Mouse (Mus musculus): ENCODE measurements around the gene Gtpbp8. TPM values are rescaled to one million over a fixed set of nuclear protein-coding genes. Genes with fewer than 3 reads are reported as not detected.

Gene Gtpbp8
- polyA plus RNA-seq, 1 experiment from 2014 or later = 34.1 TPM

DNA sequence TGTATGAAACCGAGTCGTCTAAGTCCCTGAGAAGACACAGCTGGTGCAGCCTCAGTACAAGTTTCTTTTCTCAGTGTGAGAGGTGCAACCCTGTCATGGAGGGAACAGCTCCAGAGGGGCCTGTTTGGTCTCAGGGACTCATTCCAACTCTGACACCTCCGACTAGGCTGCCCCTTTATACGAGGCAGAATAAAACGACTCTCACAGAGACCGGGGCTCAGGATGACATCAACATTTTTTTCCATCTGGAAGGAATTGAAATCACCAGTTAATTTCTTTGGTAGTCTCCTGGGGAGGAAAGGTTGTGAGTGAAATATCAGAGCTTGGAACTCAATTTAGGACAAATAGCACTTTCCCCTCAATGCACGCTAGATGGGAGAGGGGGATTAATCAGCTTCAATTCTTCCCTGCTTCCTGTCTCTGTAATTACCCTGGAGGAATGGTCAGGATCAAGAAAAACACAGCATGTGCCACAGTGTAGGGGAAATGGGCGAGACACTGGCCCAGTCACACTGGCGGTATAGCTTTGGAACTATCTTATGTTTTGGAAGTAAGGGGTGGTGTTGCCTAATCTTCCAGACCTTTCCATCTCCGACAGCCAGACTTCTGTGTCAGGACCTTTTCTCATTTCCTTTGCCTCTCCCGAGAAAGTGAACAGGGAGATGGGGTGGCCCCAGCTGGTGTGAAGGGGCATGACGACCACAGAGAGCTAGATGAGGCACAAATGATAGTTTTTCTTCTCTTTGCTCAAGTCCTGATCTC, 50.1 kb downstream of the Gtpbp8 start:
- Histone ChIP-seq H3K36me3 (ENCODE audit: poor library complexity, severe bottlenecking) (no peaks in the 10 kb centered on the region), H3K9me3 (replicated peaks) (no peaks in the 10 kb centered on the region), H3K4me2 (no peak overlapping the region), H3K4me1 (peaks cover 10% of the 10 kb centered on the region), H3K27ac (peak overlapping the region; percentile 21; the same call in 1 of the 2 replicates), H3K9ac (no peak overlapping the region), H3K27me3 (no peaks in the 10 kb centered on the region), H3K4me3 (no peak overlapping the region)
- peak; percentile 59 for ATAC-seq
- WGBS = 38% methylated on average over 12 of the region's 12 CpGs

DNA sequence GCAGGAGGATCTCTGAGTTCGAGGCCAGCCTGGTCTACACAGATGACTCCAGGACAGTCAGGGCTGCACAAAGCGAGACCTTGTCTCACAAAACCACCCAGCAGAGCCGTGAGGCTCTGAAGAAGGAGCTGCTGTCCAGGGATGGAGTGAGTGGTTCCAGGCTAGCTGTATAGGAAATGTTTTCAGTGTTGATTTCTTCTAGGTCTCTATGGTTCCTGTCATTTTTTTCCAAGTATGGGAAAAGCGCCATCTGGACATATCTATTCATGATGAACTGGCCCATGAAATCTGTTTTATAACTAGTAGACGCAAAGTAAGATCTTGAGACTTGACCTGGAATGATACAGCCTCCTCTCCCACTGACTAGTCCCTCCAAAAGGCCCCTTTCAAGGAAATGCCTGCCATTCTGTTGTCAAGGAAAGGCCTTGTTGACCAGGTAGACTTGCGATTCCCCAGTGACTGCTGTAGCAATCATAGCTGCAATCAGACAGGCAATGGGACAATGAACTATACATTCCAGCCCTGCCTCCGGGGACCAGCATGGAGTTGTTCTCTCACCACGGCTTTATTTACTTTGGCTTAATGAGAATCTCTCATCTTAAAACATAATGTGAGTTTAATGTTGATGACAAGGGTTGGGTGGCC, 50.8 kb downstream of the Gtpbp8 start:
- no peak overlapping the region for H3K4me3 ChIP-seq
- H3K4me2 ChIP-seq = no peak overlapping the region
- H3K36me3 ChIP-seq (ENCODE audit: poor library complexity, severe bottlenecking) = no peaks in the 10 kb centered on the region
- no peaks in the 10 kb centered on the region for H3K9me3 ChIP-seq (replicated peaks)
- H3K4me1 ChIP-seq = peaks cover 13% of the 10 kb centered on the region
- 82% methylated on average over 8 of the region's 8 CpGs for WGBS
- no peak overlapping the region for H3K9ac ChIP-seq
- no peaks in the 10 kb centered on the region for H3K27me3 ChIP-seq
- no peak for ATAC-seq
- H3K27ac ChIP-seq = peak overlapping the region; percentile 21; the same call in 1 of the 2 replicates

DNA sequence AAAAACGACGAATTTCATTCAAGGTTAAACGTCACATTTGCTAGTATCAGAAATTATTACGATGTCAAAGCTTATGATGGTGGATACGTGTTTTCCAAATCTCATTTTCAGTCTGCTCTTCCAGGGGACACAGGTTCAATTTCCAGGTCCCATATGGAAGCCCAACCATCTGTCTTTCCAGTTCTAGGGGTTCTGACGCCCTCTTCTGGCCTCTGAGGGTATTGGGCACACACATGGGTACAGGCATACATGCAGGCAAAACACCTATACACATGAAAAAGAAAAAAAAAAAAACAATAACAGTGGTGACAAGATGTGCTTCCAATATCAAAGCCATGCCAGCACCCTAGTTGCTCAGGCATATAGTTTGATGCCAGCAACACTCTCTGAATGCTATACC, 52.5 kb downstream of the Gtpbp8 start:
- ATAC-seq = no peak
- WGBS = 68% methylated on average over 6 of the region's 6 CpGs
- no peaks in the 10 kb centered on the region for H3K27me3 ChIP-seq
- peaks cover 24% of the 10 kb centered on the region for H3K4me1 ChIP-seq
- H3K9me3 ChIP-seq (replicated peaks) = no peaks in the 10 kb centered on the region
- no peaks in the 10 kb centered on the region for H3K36me3 ChIP-seq (ENCODE audit: poor library complexity, severe bottlenecking)
- H3K9ac ChIP-seq = no peak overlapping the region
- no peak overlapping the region for H3K4me3 ChIP-seq
- H3K4me2 ChIP-seq = no peak overlapping the region
- no peak overlapping the region for H3K27ac ChIP-seq

DNA sequence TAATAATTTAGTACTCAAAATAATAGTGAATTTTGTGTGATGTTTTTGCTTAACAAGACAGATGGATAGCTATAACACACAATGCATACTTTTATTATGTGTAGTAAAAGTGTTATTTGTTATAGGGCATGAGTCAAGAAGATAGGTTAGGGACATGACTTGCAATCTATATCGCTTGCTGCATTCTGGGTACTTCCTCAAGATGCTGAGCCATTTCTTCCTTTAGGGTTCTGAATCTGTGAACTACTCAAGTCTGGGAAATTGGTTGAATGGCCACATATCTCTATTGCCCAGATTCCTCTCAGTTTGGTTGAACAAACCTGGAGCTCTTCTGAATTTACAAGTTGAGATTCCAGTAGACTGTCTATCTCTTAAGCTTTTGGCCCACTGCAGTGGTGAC, 53.6 kb downstream of the Gtpbp8 start:
- H3K27ac ChIP-seq = no peak overlapping the region
- ATAC-seq = no peak
- no peak overlapping the region for H3K4me2 ChIP-seq
- no peak overlapping the region for H3K4me3 ChIP-seq
- peaks cover 35% of the 10 kb centered on the region for H3K4me1 ChIP-seq
- H3K27me3 ChIP-seq = no peaks in the 10 kb centered on the region
- H3K9ac ChIP-seq = no peak overlapping the region
- H3K36me3 ChIP-seq (ENCODE audit: poor library complexity, severe bottlenecking) = no peaks in the 10 kb centered on the region
- WGBS = 97% methylated on average over 1 of the region's 1 CpGs
- no peaks in the 10 kb centered on the region for H3K9me3 ChIP-seq (replicated peaks)

DNA sequence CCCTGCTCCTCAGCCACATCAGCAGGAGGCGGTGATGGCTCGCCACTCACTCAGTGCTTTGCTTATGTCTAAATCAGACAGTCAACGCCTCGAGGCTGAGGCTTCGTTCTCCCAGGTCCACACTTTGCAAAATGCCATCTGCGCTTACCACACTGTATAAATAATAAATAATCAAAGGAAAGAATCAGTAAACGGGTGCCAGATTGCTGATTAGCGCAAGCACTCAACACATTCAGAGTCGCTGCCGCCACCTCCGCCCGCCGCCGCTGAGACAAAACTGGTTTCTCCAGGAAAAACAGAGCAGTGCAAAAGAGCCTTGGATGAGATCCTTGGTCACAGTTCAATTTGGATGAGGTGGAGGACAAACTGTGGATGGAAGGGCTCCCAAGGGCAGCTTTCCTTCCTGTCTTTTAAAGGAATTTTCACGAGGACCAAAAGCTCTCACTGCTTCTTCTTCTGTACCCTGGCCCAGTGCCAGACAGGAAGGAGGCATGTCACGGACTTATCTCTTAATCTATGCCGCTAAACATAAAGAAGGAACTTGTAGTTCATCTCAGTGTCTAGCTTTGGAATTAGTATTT, 54.5 kb downstream of the Gtpbp8 start:
- ATAC-seq = peak; percentile 63
- H3K9me3 ChIP-seq (replicated peaks) = no peaks in the 10 kb centered on the region
- peaks cover 44% of the 10 kb centered on the region for H3K4me1 ChIP-seq
- H3K36me3 ChIP-seq (ENCODE audit: poor library complexity, severe bottlenecking) = no peaks in the 10 kb centered on the region
- H3K4me3 ChIP-seq = no peak overlapping the region
- whole genome bisulfite sequencing = 48% methylated on average over 17 of the region's 17 CpGs
- H3K4me2 ChIP-seq = peak overlapping the region; percentile 17; the same call in 1 of the 2 replicates
- H3K27ac ChIP-seq = peak overlapping the region; percentile 7; the same call in 1 of the 2 replicates
- no peak overlapping the region for H3K9ac ChIP-seq
- no peaks in the 10 kb centered on the region for H3K27me3 ChIP-seq

DNA sequence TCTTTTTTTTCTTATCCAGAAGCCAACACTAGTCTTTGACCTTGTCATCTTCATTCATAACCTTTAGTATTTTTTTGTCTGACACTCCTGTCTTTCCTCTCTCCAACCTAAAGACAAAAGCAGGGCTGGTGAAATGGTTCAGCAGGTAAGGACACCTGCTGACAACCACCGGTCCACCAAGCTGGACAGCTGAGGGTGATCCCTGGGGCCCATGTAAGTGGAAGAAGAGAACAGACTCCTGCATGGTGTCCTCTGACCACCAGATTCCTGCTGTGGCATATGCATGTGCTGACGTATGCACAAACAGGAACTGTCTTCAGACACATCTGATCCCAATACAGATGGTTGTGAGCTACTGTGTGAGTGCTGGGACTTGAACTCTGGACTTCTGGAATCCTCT, 55.1 kb downstream of the Gtpbp8 start:
- WGBS = 89% methylated on average over 2 of the region's 2 CpGs
- Histone ChIP-seq H3K27me3 (no peaks in the 10 kb centered on the region), H3K9me3 (replicated peaks) (no peaks in the 10 kb centered on the region), H3K9ac (no peak overlapping the region), H3K4me2 (no peak overlapping the region), H3K4me1 (peaks cover 43% of the 10 kb centered on the region), H3K36me3 (ENCODE audit: poor library complexity, severe bottlenecking) (no peaks in the 10 kb centered on the region), H3K4me3 (no peak overlapping the region), H3K27ac (peak overlapping the region; percentile 7; the same call in 1 of the 2 replicates)
- ATAC-seq = no peak

DNA sequence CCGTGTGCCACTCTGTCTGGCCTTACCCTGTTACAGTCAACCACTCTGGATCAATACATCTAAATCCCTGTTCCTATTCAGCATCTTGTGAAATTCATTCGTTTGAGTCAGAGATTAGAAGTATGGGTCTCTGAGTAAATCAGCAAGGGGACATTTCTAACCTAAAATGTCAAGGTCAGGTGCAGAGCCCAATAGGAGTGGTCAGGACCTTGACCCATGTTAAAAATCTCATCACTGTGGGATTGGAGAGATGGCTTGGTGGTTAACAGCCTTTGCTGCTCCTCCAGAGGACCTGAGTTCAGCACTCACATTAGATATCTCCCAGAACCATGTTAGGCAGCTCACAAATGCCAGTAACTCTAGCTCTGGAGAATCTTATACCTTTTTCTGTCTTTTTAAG, 55.7 kb downstream of the Gtpbp8 start:
- peaks cover 41% of the 10 kb centered on the region for H3K4me1 ChIP-seq
- ATAC-seq = no peak
- no peak overlapping the region for H3K27ac ChIP-seq
- no peak overlapping the region for H3K9ac ChIP-seq
- no peaks in the 10 kb centered on the region for H3K27me3 ChIP-seq
- no peak overlapping the region for H3K4me2 ChIP-seq
- WGBS = 83% methylated on average over 2 of the region's 2 CpGs
- no peaks in the 10 kb centered on the region for H3K9me3 ChIP-seq (replicated peaks)
- no peak overlapping the region for H3K4me3 ChIP-seq
- H3K36me3 ChIP-seq (ENCODE audit: poor library complexity, severe bottlenecking) = no peaks in the 10 kb centered on the region

DNA sequence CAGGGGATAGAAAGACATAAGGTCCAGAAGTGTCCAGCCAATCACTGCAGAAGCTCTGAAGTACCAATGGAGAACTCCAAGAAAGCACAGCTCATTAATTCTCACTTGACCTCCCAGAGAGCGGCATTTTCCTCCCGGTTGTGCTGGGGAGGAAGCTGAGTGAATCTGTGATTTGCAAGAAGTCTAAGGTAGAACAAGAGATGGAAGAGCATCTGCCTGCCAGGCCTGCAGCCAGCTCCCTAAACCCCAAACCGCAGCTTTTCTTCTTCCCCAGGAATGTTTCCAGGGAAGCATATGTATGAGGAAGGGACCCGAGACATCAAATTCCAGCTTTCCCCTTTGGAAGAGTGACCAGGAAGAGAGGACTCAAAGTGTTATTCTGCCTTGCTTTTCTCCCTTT, 57.7 kb downstream of the Gtpbp8 start:
- 1% methylated on average over 4 of the region's 4 CpGs for WGBS
- peak overlapping the region; percentile 90 for H3K27ac ChIP-seq
- no peaks in the 10 kb centered on the region for H3K27me3 ChIP-seq
- no peaks in the 10 kb centered on the region for H3K9me3 ChIP-seq (replicated peaks)
- peak overlapping the region; percentile 54 for H3K4me2 ChIP-seq
- H3K9ac ChIP-seq = peak overlapping the region; percentile 45; the same call in 1 of the 2 replicates
- ATAC-seq = no peak
- peaks cover 56% of the 10 kb centered on the region for H3K4me1 ChIP-seq
- peak overlapping the region; percentile 19; the same call in 1 of the 2 replicates for H3K4me3 ChIP-seq
- no peaks in the 10 kb centered on the region for H3K36me3 ChIP-seq (ENCODE audit: poor library complexity, severe bottlenecking)

DNA sequence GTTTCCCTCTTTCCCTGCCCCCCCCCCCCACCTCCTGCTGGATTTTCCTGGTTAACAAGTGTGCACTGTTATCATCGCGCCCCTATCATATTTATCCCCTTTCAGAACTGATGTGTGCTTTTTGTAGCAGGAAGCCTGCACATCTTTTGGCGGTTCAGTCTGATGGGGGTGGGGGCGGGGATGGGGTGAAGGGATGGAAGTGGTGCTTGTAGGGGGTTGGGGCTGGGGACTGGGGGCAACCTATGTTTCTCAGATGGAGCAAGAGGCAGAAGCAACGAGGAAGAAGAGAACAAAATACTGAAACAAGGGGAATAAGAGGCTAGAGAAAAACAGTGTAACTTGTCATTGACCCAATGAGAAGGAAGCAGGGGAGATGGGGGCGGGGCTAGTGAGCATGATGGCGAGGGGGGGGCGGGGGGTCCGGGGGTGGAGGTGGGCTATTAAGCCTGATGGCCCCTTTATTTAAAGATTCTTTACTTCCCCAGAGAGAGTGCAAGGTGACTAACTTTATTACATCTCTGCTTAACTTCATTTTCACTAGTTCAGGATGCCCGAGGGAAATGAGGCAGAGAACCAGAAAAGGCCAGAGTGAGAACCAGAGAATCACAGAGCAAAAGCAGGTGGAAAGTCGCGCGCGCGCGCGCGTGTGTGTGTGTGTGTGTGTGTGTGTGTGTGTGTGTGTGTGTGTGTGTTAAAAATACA, 58.3 kb downstream of the Gtpbp8 start:
- no peaks in the 10 kb centered on the region for H3K36me3 ChIP-seq (ENCODE audit: poor library complexity, severe bottlenecking)
- H3K4me3 ChIP-seq = peak overlapping the region; percentile 19
- peaks cover 56% of the 10 kb centered on the region for H3K4me1 ChIP-seq
- H3K27me3 ChIP-seq = no peaks in the 10 kb centered on the region
- peak overlapping the region; percentile 45 for H3K9ac ChIP-seq
- no peak; the same call in 1 of the 2 replicates for ATAC-seq
- peak overlapping the region; percentile 90 for H3K27ac ChIP-seq
- no peaks in the 10 kb centered on the region; the same call in 1 of the 2 replicates for H3K9me3 ChIP-seq (replicated peaks)
- peak overlapping the region; percentile 54 for H3K4me2 ChIP-seq
- under 1% methylated on average over 16 of the region's 18 CpGs for WGBS

DNA sequence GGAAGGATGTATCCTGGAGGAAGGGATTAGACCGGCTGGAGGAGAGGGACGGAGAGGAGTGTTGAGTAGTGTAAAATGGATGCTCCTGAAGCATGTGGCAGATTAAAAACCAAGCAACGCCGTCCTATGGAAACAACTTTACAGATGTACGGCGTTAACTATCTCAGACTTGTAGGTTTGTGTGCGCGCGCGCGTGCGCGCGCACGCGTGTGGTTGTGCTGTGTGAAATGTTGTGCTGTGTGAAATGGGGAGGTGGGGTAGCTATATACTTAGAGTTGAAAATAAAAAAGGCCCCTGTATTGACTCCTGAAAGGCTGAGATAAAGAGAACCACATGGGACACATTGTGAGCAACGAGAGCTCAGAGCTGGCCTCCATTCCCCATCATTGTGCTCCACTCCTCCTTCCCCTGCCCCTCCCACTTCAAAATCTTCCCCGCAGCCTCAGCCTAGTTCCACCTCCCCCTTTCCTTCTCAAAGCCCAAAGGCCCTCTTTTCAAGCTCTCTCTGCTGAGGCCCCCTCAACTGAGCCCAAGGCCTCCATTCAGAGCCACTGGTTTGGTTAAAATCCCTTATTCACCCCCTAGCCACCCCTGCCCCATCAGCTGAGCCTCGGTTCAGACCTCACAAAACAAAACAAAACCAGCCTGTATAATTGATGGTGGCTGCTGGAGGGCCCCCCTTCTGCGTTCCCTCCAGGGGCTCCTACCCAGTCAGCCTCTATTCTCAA, 59.0 kb downstream of the Gtpbp8 start:
- Histone ChIP-seq H3K9ac (peak overlapping the region; percentile 45), H3K27me3 (no peaks in the 10 kb centered on the region), H3K4me1 (peaks cover 56% of the 10 kb centered on the region), H3K4me3 (peak overlapping the region; percentile 19), H3K9me3 (replicated peaks) (peaks cover 7% of the 10 kb centered on the region), H3K27ac (peak overlapping the region; percentile 90), H3K36me3 (ENCODE audit: poor library complexity, severe bottlenecking) (no peaks in the 10 kb centered on the region), H3K4me2 (peak overlapping the region; percentile 54)
- peak; percentile 93 for ATAC-seq
- WGBS = 9% methylated on average over 20 of the region's 20 CpGs
